Mouse (Mus musculus) lung, postnatal 10 days (tissue): ENCODE measurements at regions not wholly inside any gene's neighbourhood (a gene's known extent, or its start where the extent isn't known, plus 50 kb on each side); places are given as distances from the start of the nearest gene placed in this dataset.
A peak's percentile ranks its signal among the peaks of the same experiment; 100 is the strongest.

Experiments used
- DNase-seq: peaks from one replicate; pipeline ENCODE4 v3.0.0; 2021

GRCm38 (mm10) chr16:95196622-95197021 lies 60.7 kb upstream of the Kcnj15 start:
- peak; percentile 84 for DNase-seq

DNA sequence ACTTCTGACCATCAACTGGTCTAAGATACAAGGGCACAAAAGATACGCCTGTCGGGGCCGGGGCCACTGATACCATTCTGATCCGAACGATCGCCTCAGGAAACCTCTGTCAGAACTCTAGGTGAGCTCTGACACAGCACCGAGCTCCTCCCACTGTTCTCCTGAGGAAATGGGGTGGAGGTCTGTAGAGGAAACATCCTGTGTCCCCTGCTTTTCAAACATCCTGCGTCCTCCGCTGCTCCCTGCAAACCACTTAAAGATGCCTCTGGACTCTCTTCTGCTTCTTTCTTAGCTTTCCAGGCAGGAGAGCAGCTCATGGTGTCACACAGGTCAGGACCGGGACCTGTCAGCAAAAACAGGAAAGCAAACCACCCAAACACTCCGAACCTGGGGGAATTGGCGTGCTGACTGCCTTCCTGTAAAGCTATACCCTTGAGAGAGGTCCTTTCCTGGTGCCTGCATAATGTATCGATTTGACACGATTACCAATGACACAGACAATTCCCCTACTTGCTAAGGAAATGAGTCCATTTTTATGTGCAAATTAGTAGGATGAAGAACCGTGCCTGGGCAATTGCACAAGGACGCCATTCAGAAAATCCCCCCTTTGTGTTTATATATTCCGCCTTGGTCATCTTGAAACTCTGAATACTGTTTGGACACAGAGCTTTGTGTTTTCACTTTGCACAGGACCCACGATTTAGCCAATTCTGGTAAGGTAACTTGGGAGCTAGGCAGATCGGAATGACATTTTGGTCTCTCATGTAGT lies 58.4 kb upstream of the Kcnj15 start:
- peak; percentile 6 for DNase-seq

GRCm38 (mm10) chr16:95202126-95202883 lies 55.1 kb upstream of the Kcnj15 start:
- peak; percentile 35 for DNase-seq

DNA sequence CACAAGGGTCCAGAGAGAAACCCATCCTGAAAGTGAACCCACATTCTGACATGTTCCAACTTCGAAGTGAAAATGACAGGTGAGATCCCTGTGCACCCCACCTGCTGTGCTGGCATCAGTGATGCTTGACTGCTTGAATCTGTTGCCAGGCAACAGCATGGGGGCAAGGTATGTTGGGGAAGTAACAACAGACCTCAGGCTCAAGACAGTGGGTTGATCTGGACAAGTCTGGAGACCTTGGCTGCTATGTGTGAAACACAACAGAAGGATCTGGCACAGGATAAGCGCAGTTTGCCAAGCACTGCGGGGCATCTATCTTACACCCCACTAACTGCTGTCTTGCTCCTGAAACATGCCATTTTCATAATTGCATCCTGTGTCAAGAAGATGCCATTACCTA lies 54.3 kb upstream of the Kcnj15 start:
- DNase-seq: no peak

DNA sequence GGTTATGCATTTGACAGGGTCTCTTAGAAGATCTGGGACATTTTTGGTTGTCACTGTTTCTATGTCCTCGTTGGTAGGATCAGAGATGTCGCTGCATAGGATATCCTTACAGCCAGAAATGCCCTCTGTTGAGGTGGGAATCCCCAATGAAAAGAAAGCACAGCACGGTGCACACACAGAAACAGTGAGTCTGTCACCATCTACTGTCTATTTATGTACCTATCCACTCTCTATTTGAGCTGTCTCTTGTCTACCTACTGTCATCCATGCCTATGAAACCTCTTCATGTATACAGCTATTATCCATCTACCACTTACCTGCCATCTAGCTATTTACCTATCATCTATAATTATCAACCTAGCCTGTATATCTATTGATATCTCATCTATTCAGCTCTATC lies 53.6 kb upstream of the Kcnj15 start:
- no peak for DNase-seq

- DNase-seq: no peak
Measured at GRCm38 (mm10) chr16:95204507-95204906, 52.9 kb upstream of the Kcnj15 start.

- no peak for DNase-seq
Measured at GRCm38 (mm10) chr16:95206445-95206844, 50.9 kb upstream of the Kcnj15 start.

DNA sequence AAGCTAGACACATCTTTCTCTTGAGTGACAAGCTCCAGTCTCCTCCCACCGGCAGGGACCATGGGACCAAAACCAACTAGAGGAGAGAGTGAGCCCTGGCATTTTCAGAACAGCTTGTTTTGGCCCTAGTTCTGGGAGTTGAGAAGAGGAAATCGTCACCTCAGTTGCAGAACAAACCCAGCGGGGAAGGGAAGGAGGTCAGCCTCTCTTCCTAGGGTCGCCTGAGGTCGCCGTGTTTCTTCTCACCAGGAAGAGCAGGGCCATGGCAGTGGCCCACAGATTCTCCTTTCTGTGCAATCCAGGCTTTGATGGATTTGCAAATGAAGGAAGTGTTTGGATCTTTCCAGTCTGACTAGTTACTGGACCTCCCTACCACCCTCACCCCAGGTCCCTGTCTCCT lies 49.8 kb upstream of the Kcnj15 start:
- DNase-seq: no peak
